Mouse (Mus musculus) left cerebral cortex, postnatal 36 days (tissue): ENCODE results near the gene Fbxw7. TPM values are rescaled to one million over a fixed set of nuclear protein-coding genes. Genes with fewer than 3 reads are reported as not detected.
"Not testable (repeated sequence)": the region's sequence is repeated elsewhere in the genome, so short reads cannot be mapped to it uniquely, and the experiment has no call there.

Source experiments
- DNase-seq, 2 experiments: peaks; one replicate each; pipeline ENCODE4 v3.0.0; 2021 to 2022; ENCODE audit warnings: low spot score in 2 of 2, mixed read lengths in 1 of 2
- intact Hi-C: fragments of 180-260 bp; cut with DNase I; formaldehyde crosslinking; loops from one replicate; pipeline ENCODE4 v1.15.1; 2025
- total RNA-seq, 2 experiments: library from RNA; stranded (reverse); gene quantifications; 2 replicates each; pipeline ENCODE4 v1.2.3; 2021

The Fbxw7 gene
- total RNA-seq, 2 experiments from 2014 or later: 247 to 264 TPM

GRCm38 (mm10) chr3:84825990-84826389, 10.9 kb downstream of the Fbxw7 start:
- no peak for DNase-seq
- intact Hi-C loops: no loop called here

GRCm38 (mm10) chr3:84826405-84826804, 11.3 kb downstream of the Fbxw7 start:
- intact Hi-C loops: no loop called here
- DNase-seq: no peak

- intact Hi-C loops: no loop called here
- no peak for DNase-seq
These were observed 11.9 kb downstream of the Fbxw7 start for GRCm38 (mm10) chr3:84826938-84827337.

- intact Hi-C loops: no loop called here
- DNase-seq: no peak
These were observed 12.5 kb downstream of the Fbxw7 start for GRCm38 (mm10) chr3:84827617-84828016.

GRCm38 (mm10) chr3:84829366-84829765, 14.3 kb downstream of the Fbxw7 start:
- intact Hi-C loops: no loop called here
- no peak for DNase-seq

GRCm38 (mm10) chr3:84836029-84836428, 21.0 kb downstream of the Fbxw7 start:
- intact Hi-C loops: no loop called here
- no peak for DNase-seq

GRCm38 (mm10) chr3:84837984-84838383, 22.9 kb downstream of the Fbxw7 start:
- intact Hi-C loops: no loop called here

GRCm38 (mm10) chr3:84839499-84839898, 24.4 kb downstream of the Fbxw7 start:
- intact Hi-C loops: no loop called here
- no peak for DNase-seq

More at GRCm38 (mm10) chr3:84837984-84838383, 22.9 kb downstream of the Fbxw7 start:
- no peak for DNase-seq

GRCm38 (mm10) chr3:84841271-84841670, 26.2 kb downstream of the Fbxw7 start:
- DNase-seq: no peak
- intact Hi-C loops: loop anchor here (10.0 kb wide), 1 partner anchor 226 kb away; no protein-coding TSS in a partner anchor

- intact Hi-C loops: loop anchor here (2.0 to 10.0 kb wide), 2 partner anchors 150 to 228 kb away; no protein-coding TSS in a partner anchor
These were observed 27.7 kb downstream of the Fbxw7 start for GRCm38 (mm10) chr3:84842793-84843192.

GRCm38 (mm10) chr3:84843594-84843993, 28.5 kb downstream of the Fbxw7 start:
- intact Hi-C loops: loop anchor here (2.0 to 10.0 kb wide), 2 partner anchors 151 to 229 kb away; no protein-coding TSS in a partner anchor
- DNase-seq: no peak

More at GRCm38 (mm10) chr3:84842793-84843192, 27.7 kb downstream of the Fbxw7 start:
- DNase-seq: no peak

- intact Hi-C loops: loop anchor here (10.0 kb wide), 1 partner anchor 234 kb away; no protein-coding TSS in a partner anchor
These were observed 33.7 kb downstream of the Fbxw7 start for GRCm38 (mm10) chr3:84848798-84849197.

GRCm38 (mm10) chr3:84850418-84850817, 35.4 kb downstream of the Fbxw7 start:
- no peak for DNase-seq
- intact Hi-C loops: no loop called here

More at GRCm38 (mm10) chr3:84848798-84849197, 33.7 kb downstream of the Fbxw7 start:
- no peak for DNase-seq

GRCm38 (mm10) chr3:84851801-84852200, 36.7 kb downstream of the Fbxw7 start:
- no peak for DNase-seq
- intact Hi-C loops: no loop called here

GRCm38 (mm10) chr3:84852877-84853276, 37.8 kb downstream of the Fbxw7 start:
- DNase-seq: no peak
- intact Hi-C loops: no loop called here

GRCm38 (mm10) chr3:84854440-84854839, 39.4 kb downstream of the Fbxw7 start:
- intact Hi-C loops: no loop called here
- no peak for DNase-seq

GRCm38 (mm10) chr3:84860669-84861068, 45.6 kb downstream of the Fbxw7 start:
- DNase-seq: no peak
- intact Hi-C loops: no loop called here

GRCm38 (mm10) chr3:84861817-84862216, 46.7 kb downstream of the Fbxw7 start:
- intact Hi-C loops, DNase-seq: not testable (repeated sequence)

GRCm38 (mm10) chr3:84865684-84866083, 50.6 kb downstream of the Fbxw7 start:
- intact Hi-C loops: no loop called here
- DNase-seq: no peak

- DNase-seq: no peak
- intact Hi-C loops: no loop called here
These were observed 51.8 kb downstream of the Fbxw7 start for GRCm38 (mm10) chr3:84866866-84867265.

- no peak for DNase-seq
- intact Hi-C loops: no loop called here
These were observed 52.4 kb downstream of the Fbxw7 start for GRCm38 (mm10) chr3:84867434-84867975.

GRCm38 (mm10) chr3:84867991-84868390, 52.9 kb downstream of the Fbxw7 start:
- DNase-seq: no peak
- intact Hi-C loops: no loop called here
